Mouse (Mus musculus) bone marrow macrophage, adult 2 months (primary cell): ENCODE measurements around the gene Gm28043. TPM values are rescaled to one million over a fixed set of nuclear protein-coding genes. Genes with fewer than 3 reads are reported as not detected.

ENCODE experiments used
- H3K27ac ChIP-seq: 2 replicates; pipeline ENCODE4 v1.5.1; 2012; ENCODE audit warnings: low read depth, low read length; ENCODE audit not compliant: insufficient read depth
- H3K4me1 ChIP-seq: 2 replicates; pipeline ENCODE4 v1.6.1; 2012; ENCODE audit warnings: low read length; ENCODE audit not compliant: control insufficient read depth, insufficient read depth
- H3K4me3 ChIP-seq: 2 replicates; pipeline ENCODE4 v1.5.1; 2012; ENCODE audit warnings: mild to moderate bottlenecking, low read length, moderate library complexity; ENCODE audit not compliant: insufficient read depth
- CTCF ChIP-seq: IDR thresholded peaks from 2 replicates; pipeline ENCODE4 v1.5.1; 2012; ENCODE audit warnings: low read depth, mild to moderate bottlenecking, low read length, moderate library complexity
- POLR2A ChIP-seq: IDR thresholded peaks from 2 replicates; pipeline ENCODE4 v1.6.1; 2012; ENCODE audit warnings: mild to moderate bottlenecking, low read depth, low read length, borderline replicate concordance
- polyA plus RNA-seq: library from polyadenylated mRNA; stranded (reverse); fragments of >200 nt; gene quantifications from 2 replicates; pipeline ENCODE4 v1.2.4, GENCODE M21; 2012; ENCODE audit not compliant: missing spikeins, insufficient read depth, insufficient read length

Gm28043 gene
- polyA plus RNA-seq, 1 experiment: 2.8 TPM

- no peak for TF ChIP-seq POLR2A
- TF ChIP-seq CTCF: no peak
- Histone ChIP-seq H3K4me1 (no peaks in the 10 kb centered on the region), H3K27ac (no peak overlapping the region), H3K4me3 (no peak overlapping the region)
These were observed 121.9 kb downstream of the Gm28043 start for GRCm38 (mm10) chr17:29736448-29737014.

GRCm38 (mm10) chr17:29737849-29738804 lies 123.5 kb downstream of the Gm28043 start:
- Histone ChIP-seq H3K27ac (no peak overlapping the region), H3K4me3 (no peak overlapping the region), H3K4me1 (no peaks in the 10 kb centered on the region)
- TF ChIP-seq POLR2A: no peak
- TF ChIP-seq CTCF: no peak

GRCm38 (mm10) chr17:29747466-29747865 lies 132.8 kb downstream of the Gm28043 start:
- TF ChIP-seq POLR2A: no peak
- no peaks in the 10 kb centered on the region for H3K4me1 ChIP-seq
- no peak overlapping the region for H3K4me3 ChIP-seq
- no peak overlapping the region for H3K27ac ChIP-seq

Other genes with a start within 250 kb of the Gm28043 start
- 84.5 and 85.2 TPM in 2 replicates for gene Pim1, start 124.1 kb upstream of the Gm28043 start, polyA plus RNA-seq
- gene Gm17657, start 65.2 kb upstream of the Gm28043 start, polyA plus RNA-seq: not detected in 2 replicates
- gene Tbc1d22b, start 65.1 kb upstream of the Gm28043 start, polyA plus RNA-seq: 10.3 and 10.8 TPM in 2 replicates
- gene Tmem217, start 62.5 kb upstream of the Gm28043 start, polyA plus RNA-seq: not detected in 2 replicates
- 20.2 and 22.5 TPM in 2 replicates for gene Rnf8, start 86 bp upstream of the Gm28043 start, polyA plus RNA-seq
- 60.7 and 61.3 TPM in 2 replicates for gene Cmtr1, start 45.7 kb downstream of the Gm28043 start, polyA plus RNA-seq
- gene Ccdc167, start 102.2 kb downstream of the Gm28043 start, polyA plus RNA-seq: 14.5 and 16.3 TPM in 2 replicates